Mouse (Mus musculus): ENCODE measurements around the gene Lpcat2. TPM values are rescaled to one million over a fixed set of nuclear protein-coding genes. Genes with fewer than 3 reads are reported as not detected.

Gene Lpcat2
- total and polyA plus RNA-seq, 3 experiments = 5.2 to 7.5 TPM; not detected in 1

GRCm38 (mm10) chr8:92835901-92836300 is 19.2 kb upstream of the Lpcat2 start:
- H3K9ac ChIP-seq (ENCODE audit: control insufficient read depth, low read depth, low read length, poor library complexity, severe bottlenecking) = no peak overlapping the region
- H3K4me3 ChIP-seq (ENCODE audit: control insufficient read depth in 1 of 2, insufficient read depth in 1 of 2, low read depth in 2 of 2, low read length in 2 of 2) = no peak overlapping the region
- TF ChIP-seq NELFE (IDR thresholded peaks at IDR 0.05; ENCODE audit: low read depth, low read length) (no peak), POLR2A (IDR thresholded peaks at IDR 0.05; ENCODE audit: control insufficient read depth in 1 of 2, insufficient read depth in 1 of 2, low read depth in 1 of 2, low read length in 2 of 2, poor library complexity in 1 of 2) (no peak), GABPA (IDR thresholded peaks at IDR 0.05; ENCODE audit: low read depth, low read length) (no peak), ELF1 (IDR thresholded peaks at IDR 0.05; ENCODE audit: low read depth, low read length) (no peak), RAD21 (IDR thresholded peaks at IDR 0.05; ENCODE audit: low read depth, low read length) (no peak), RCOR1 (IDR thresholded peaks at IDR 0.05; ENCODE audit: low read depth, low read length) (no peak), MAX (IDR thresholded peaks at IDR 0.05; ENCODE audit: low read length) (no peak), CHD1 (IDR thresholded peaks at IDR 0.05; ENCODE audit: low read depth, low read length) (no peak), SMC3 (IDR thresholded peaks at IDR 0.05; ENCODE audit: low read depth, low read length) (no peak), NRF1 (IDR thresholded peaks at IDR 0.05; ENCODE audit: insufficient read depth, low read depth, low read length, poor library complexity, severe bottlenecking) (no peak), MAFK (IDR thresholded peaks at IDR 0.05; ENCODE audit: borderline replicate concordance, low read depth, low read length) (no peak), TBP (IDR thresholded peaks at IDR 0.05; ENCODE audit: low read depth, low read length) (no peak), ZKSCAN1 (IDR thresholded peaks at IDR 0.05; ENCODE audit: low read depth, low read length) (no peak), SIN3A (IDR thresholded peaks at IDR 0.05; ENCODE audit: low read length) (no peak), MAZ (IDR thresholded peaks at IDR 0.05; ENCODE audit: low read depth, low read length) (no peak), ZMIZ1 (IDR thresholded peaks at IDR 0.05; ENCODE audit: low read depth, low read length) (no peak), USF1 (IDR thresholded peaks at IDR 0.05; ENCODE audit: low read depth, low read length) (no peak), HCFC1 (IDR thresholded peaks at IDR 0.05; ENCODE audit: low read depth, low read length) (no peak)
- DNase-seq (ENCODE audit: low read depth, low spot score) = no peak
- no peaks in the 10 kb centered on the region for H3K79me2 ChIP-seq (ENCODE audit: control insufficient read depth, insufficient read depth, low read length, poor library complexity)
- H3K36me3 ChIP-seq (ENCODE audit: control insufficient read depth in 1 of 2, insufficient read depth in 2 of 2, low read length in 2 of 2) = no peaks in the 10 kb centered on the region
- no peaks in the 10 kb centered on the region for H3K9me3 ChIP-seq (replicated peaks; ENCODE audit: insufficient read depth, low read length)
- no peak overlapping the region for H3K27ac ChIP-seq (ENCODE audit: control insufficient read depth, low read depth, low read length)
- H3K27me3 ChIP-seq (ENCODE audit: control insufficient read depth in 1 of 2, insufficient read depth in 2 of 2, low read length in 2 of 2) = no peaks in the 10 kb centered on the region
- no peaks in the 10 kb centered on the region for H3K4me1 ChIP-seq (ENCODE audit: control insufficient read depth in 1 of 2, insufficient read depth in 2 of 2, low read length in 2 of 2)

GRCm38 (mm10) chr8:92838616-92839015 is 16.5 kb upstream of the Lpcat2 start:
- Histone ChIP-seq H3K36me3 (ENCODE audit: control insufficient read depth in 1 of 2, insufficient read depth in 2 of 2, low read length in 2 of 2) (no peaks in the 10 kb centered on the region), H3K4me1 (ENCODE audit: control insufficient read depth in 1 of 2, insufficient read depth in 2 of 2, low read length in 2 of 2) (no peaks in the 10 kb centered on the region), H3K9me3 (replicated peaks; ENCODE audit: insufficient read depth, low read length) (no peaks in the 10 kb centered on the region), H3K4me3 (ENCODE audit: control insufficient read depth in 1 of 2, insufficient read depth in 1 of 2, low read depth in 2 of 2, low read length in 2 of 2) (no peak overlapping the region), H3K79me2 (ENCODE audit: control insufficient read depth, insufficient read depth, low read length, poor library complexity) (no peaks in the 10 kb centered on the region), H3K27me3 (ENCODE audit: control insufficient read depth in 1 of 2, insufficient read depth in 2 of 2, low read length in 2 of 2) (no peaks in the 10 kb centered on the region), H3K27ac (ENCODE audit: control insufficient read depth, low read depth, low read length) (no peak overlapping the region), H3K9ac (ENCODE audit: control insufficient read depth, low read depth, low read length, poor library complexity, severe bottlenecking) (no peak overlapping the region)
- no peak for DNase-seq (ENCODE audit: low read depth, low spot score)
- no peak for TF ChIP-seq GABPA (IDR thresholded peaks at IDR 0.05; ENCODE audit: low read depth, low read length)
- no peak for TF ChIP-seq SIN3A (IDR thresholded peaks at IDR 0.05; ENCODE audit: low read length)
- no peak for TF ChIP-seq ZMIZ1 (IDR thresholded peaks at IDR 0.05; ENCODE audit: low read depth, low read length)
- TF ChIP-seq GATA1 (IDR thresholded peaks at IDR 0.05; ENCODE audit: low read depth, low read length) = no peak
- no peak for TF ChIP-seq SMC3 (IDR thresholded peaks at IDR 0.05; ENCODE audit: low read depth, low read length)
- TF ChIP-seq POLR2AphosphoS5 (IDR thresholded peaks at IDR 0.05; ENCODE audit: borderline replicate concordance, low read depth, low read length) = no peak
- TF ChIP-seq RAD21 (IDR thresholded peaks at IDR 0.05; ENCODE audit: low read depth, low read length) = no peak
- TF ChIP-seq MAFK (IDR thresholded peaks at IDR 0.05; ENCODE audit: borderline replicate concordance, low read depth, low read length) = no peak

Data from MEL (cell line).